Mouse (Mus musculus): ENCODE measurements around the gene Unc5b. TPM values are rescaled to one million over a fixed set of nuclear protein-coding genes. Genes with fewer than 3 reads are reported as not detected.

Unc5b gene
- total and polyA plus RNA-seq, 3 experiments, result 0.04 to 0.21 (median 0.06) TPM

- H3K27ac ChIP-seq (ENCODE audit: insufficient read depth, low read depth), result no peak overlapping the region
- no peak overlapping the region for H3K4me3 ChIP-seq (replicated peaks in 1 of 3; ENCODE audit: low read depth in 2 of 3, low read length in 2 of 3, poor library complexity in 1 of 3)
- H3K4me2 ChIP-seq (ENCODE audit: insufficient read depth, low read depth, poor library complexity, severe bottlenecking), result no peak overlapping the region
- no peaks in the 10 kb centered on the region for H3K79me2 ChIP-seq (replicated peaks; ENCODE audit: control insufficient read depth, extremely low read depth, insufficient read depth, poor library complexity, severe bottlenecking)
- no peak overlapping the region for H3K9ac ChIP-seq (ENCODE audit: insufficient read depth, low read depth)
- peaks cover 92% of the 10 kb centered on the region for H3K27me3 ChIP-seq (replicated peaks)
- H3K36me3 ChIP-seq (replicated peaks in 1 of 2; ENCODE audit: control insufficient read depth in 1 of 2, insufficient read depth in 1 of 2, low read length in 1 of 2), result no peaks in the 10 kb centered on the region
- H3K9me3 ChIP-seq (replicated peaks; ENCODE audit: low read length), result no peaks in the 10 kb centered on the region
- no peak for DNase-seq (ENCODE audit: extremely low read depth)
- dilution Hi-C loops (cut with MboI; ENCODE audit: extremely low pct_ligation_motif_present, extremely low pct_unique_long_range_greater_than_20kb, low sequenced_read_pairs) (no loop called here), in situ Hi-C loops (cut with MboI; ENCODE audit: low pct_ligation_motif_present, low pct_unique_long_range_greater_than_20kb, low sequenced_read_pairs) (no loop called here)
- no peak for TF ChIP-seq TBP (conservative IDR thresholded peaks at IDR 0.05; ENCODE audit: low read depth, low read length)
- TF ChIP-seq NRF1 (IDR thresholded peaks at IDR 0.05; ENCODE audit: low read depth, low read length), result no peak
- no peak for TF ChIP-seq E2F4 (IDR thresholded peaks at IDR 0.05; ENCODE audit: insufficient replicate concordance, low read depth, low read length)
- TF ChIP-seq MAX (IDR thresholded peaks at IDR 0.05; ENCODE audit: low read length), result no peak
- TF ChIP-seq HCFC1 (IDR thresholded peaks at IDR 0.05; ENCODE audit: low read depth, low read length), result no peak
- TF ChIP-seq JUN (IDR thresholded peaks at IDR 0.05; ENCODE audit: insufficient read depth, low read depth, low read length), result no peak
- no peak for TF ChIP-seq USF1 (IDR thresholded peaks at IDR 0.05; ENCODE audit: low read depth, low read length)
- no peak for TF ChIP-seq MYC (IDR thresholded peaks at IDR 0.05; ENCODE audit: low read depth, low read length)
- 0 out of 4 replicates have a peak, but pooled peaks cover 0 to 2% of the 10 kb centered on the region in 2 experiments for H3K4me1 ChIP-seq (ENCODE audit: control insufficient read depth in 1 of 2, insufficient read depth in 2 of 2)
Observed at GRCm38 (mm10) chr10:60819654-60820192, 11.7 kb downstream of the Unc5b start.

GRCm38 (mm10) chr10:60819179-60819578 lies 12.2 kb downstream of the Unc5b start:
- 0 out of 4 replicates have a peak, but pooled peaks cover 0 to 2% of the 10 kb centered on the region in 2 experiments for H3K4me1 ChIP-seq (ENCODE audit: control insufficient read depth in 1 of 2, insufficient read depth in 2 of 2)
- no peak for DNase-seq (ENCODE audit: extremely low read depth)
- H3K36me3 ChIP-seq (replicated peaks in 1 of 2; ENCODE audit: control insufficient read depth in 1 of 2, insufficient read depth in 1 of 2, low read length in 1 of 2), result no peaks in the 10 kb centered on the region
- no peak overlapping the region for H3K4me3 ChIP-seq (replicated peaks in 1 of 3; ENCODE audit: low read depth in 2 of 3, low read length in 2 of 3, poor library complexity in 1 of 3)
- TF ChIP-seq GABPA (IDR thresholded peaks at IDR 0.05; ENCODE audit: insufficient replicate concordance, low read depth, low read length), result no peak
- TF ChIP-seq IRF4 (IDR thresholded peaks at IDR 0.05; ENCODE audit: low read depth, low read length), result no peak
- no peak for TF ChIP-seq TCF12 (IDR thresholded peaks at IDR 0.05; ENCODE audit: low read depth, low read length)
- TF ChIP-seq UBTF (IDR thresholded peaks at IDR 0.05; ENCODE audit: low read depth, low read length), result no peak
- in situ Hi-C loops (cut with MboI; ENCODE audit: low pct_ligation_motif_present, low pct_unique_long_range_greater_than_20kb, low sequenced_read_pairs) (no loop called here), dilution Hi-C loops (cut with MboI; ENCODE audit: extremely low pct_ligation_motif_present, extremely low pct_unique_long_range_greater_than_20kb, low sequenced_read_pairs) (no loop called here)
- H3K27ac ChIP-seq (ENCODE audit: insufficient read depth, low read depth), result no peak overlapping the region
- no peaks in the 10 kb centered on the region for H3K79me2 ChIP-seq (replicated peaks; ENCODE audit: control insufficient read depth, extremely low read depth, insufficient read depth, poor library complexity, severe bottlenecking)
- H3K27me3 ChIP-seq (replicated peaks), result peaks cover 92% of the 10 kb centered on the region
- no peaks in the 10 kb centered on the region for H3K9me3 ChIP-seq (replicated peaks; ENCODE audit: low read length)
- no peak overlapping the region for H3K4me2 ChIP-seq (ENCODE audit: insufficient read depth, low read depth, poor library complexity, severe bottlenecking)
- H3K9ac ChIP-seq (ENCODE audit: insufficient read depth, low read depth), result no peak overlapping the region

- H3K4me2 ChIP-seq (ENCODE audit: insufficient read depth, low read depth, poor library complexity, severe bottlenecking), result no peak overlapping the region
- in situ Hi-C loops (cut with MboI; ENCODE audit: low pct_ligation_motif_present, low pct_unique_long_range_greater_than_20kb, low sequenced_read_pairs), result no loop called here
- no peak overlapping the region for H3K27ac ChIP-seq (ENCODE audit: insufficient read depth, low read depth)
- TF ChIP-seq CHD1 (IDR thresholded peaks at IDR 0.05; ENCODE audit: low read depth, low read length), result no peak
- no peak for TF ChIP-seq TCF12 (IDR thresholded peaks at IDR 0.05; ENCODE audit: low read depth, low read length)
- TF ChIP-seq JUN (IDR thresholded peaks at IDR 0.05; ENCODE audit: insufficient read depth, low read depth, low read length), result no peak
- no peak for TF ChIP-seq SMC3 (IDR thresholded peaks at IDR 0.05; ENCODE audit: low read depth, low read length)
- TF ChIP-seq MEF2A (IDR thresholded peaks at IDR 0.05; ENCODE audit: borderline replicate concordance, low read depth, low read length), result no peak
- no peak for TF ChIP-seq USF2 (conservative IDR thresholded peaks at IDR 0.05; ENCODE audit: low read depth, low read length)
- TF ChIP-seq BHLHE40 (IDR thresholded peaks at IDR 0.05; ENCODE audit: low read depth, low read length), result no peak
- TF ChIP-seq ZC3H11A (IDR thresholded peaks at IDR 0.05; ENCODE audit: low read depth, low read length), result no peak
- no peak for TF ChIP-seq MXI1 (IDR thresholded peaks at IDR 0.05; ENCODE audit: low read depth, low read length)
- no peak for TF ChIP-seq TBP (conservative IDR thresholded peaks at IDR 0.05; ENCODE audit: low read depth, low read length)
- TF ChIP-seq IRF4 (IDR thresholded peaks at IDR 0.05; ENCODE audit: low read depth, low read length), result no peak
- TF ChIP-seq RAD21 (IDR thresholded peaks at IDR 0.05; ENCODE audit: low read depth, low read length), result no peak
- TF ChIP-seq POLR2AphosphoS2 (IDR thresholded peaks at IDR 0.05; ENCODE audit: low read depth, low read length), result no peak
- TF ChIP-seq CHD2 (IDR thresholded peaks at IDR 0.05; ENCODE audit: low read length), result no peak
- no peak for TF ChIP-seq ZMIZ1 (IDR thresholded peaks at IDR 0.05; ENCODE audit: low read depth, low read length)
- TF ChIP-seq USF1 (IDR thresholded peaks at IDR 0.05; ENCODE audit: low read depth, low read length), result no peak
- TF ChIP-seq JUND (conservative IDR thresholded peaks at IDR 0.05; ENCODE audit: low read depth, low read length), result no peak
- DNase-seq (ENCODE audit: extremely low read depth), result no peak
- no peak overlapping the region for H3K9ac ChIP-seq (ENCODE audit: insufficient read depth, low read depth)
- H3K36me3 ChIP-seq (replicated peaks in 1 of 2; ENCODE audit: control insufficient read depth in 1 of 2, insufficient read depth in 1 of 2, low read length in 1 of 2), result no peaks in the 10 kb centered on the region
- peaks cover 92% of the 10 kb centered on the region for H3K27me3 ChIP-seq (replicated peaks)
- H3K79me2 ChIP-seq (replicated peaks; ENCODE audit: control insufficient read depth, extremely low read depth, insufficient read depth, poor library complexity, severe bottlenecking), result no peaks in the 10 kb centered on the region
- no peaks in the 10 kb centered on the region for H3K9me3 ChIP-seq (replicated peaks; ENCODE audit: low read length)
- H3K4me3 ChIP-seq (replicated peaks in 1 of 3; ENCODE audit: low read depth in 2 of 3, low read length in 2 of 3, poor library complexity in 1 of 3), result no peak overlapping the region
- H3K4me1 ChIP-seq (ENCODE audit: control insufficient read depth in 1 of 2, insufficient read depth in 2 of 2), result 0 out of 4 replicates have a peak, but pooled peaks cover 0 to 2% of the 10 kb centered on the region in 2 experiments
- dilution Hi-C loops (cut with MboI; ENCODE audit: extremely low pct_ligation_motif_present, extremely low pct_unique_long_range_greater_than_20kb, low sequenced_read_pairs), result no loop called here
Observed at GRCm38 (mm10) chr10:60818708-60819107, 12.7 kb downstream of the Unc5b start.
